Mouse (Mus musculus): ENCODE results near the gene Lbx1.

Gene Lbx1

DNA sequence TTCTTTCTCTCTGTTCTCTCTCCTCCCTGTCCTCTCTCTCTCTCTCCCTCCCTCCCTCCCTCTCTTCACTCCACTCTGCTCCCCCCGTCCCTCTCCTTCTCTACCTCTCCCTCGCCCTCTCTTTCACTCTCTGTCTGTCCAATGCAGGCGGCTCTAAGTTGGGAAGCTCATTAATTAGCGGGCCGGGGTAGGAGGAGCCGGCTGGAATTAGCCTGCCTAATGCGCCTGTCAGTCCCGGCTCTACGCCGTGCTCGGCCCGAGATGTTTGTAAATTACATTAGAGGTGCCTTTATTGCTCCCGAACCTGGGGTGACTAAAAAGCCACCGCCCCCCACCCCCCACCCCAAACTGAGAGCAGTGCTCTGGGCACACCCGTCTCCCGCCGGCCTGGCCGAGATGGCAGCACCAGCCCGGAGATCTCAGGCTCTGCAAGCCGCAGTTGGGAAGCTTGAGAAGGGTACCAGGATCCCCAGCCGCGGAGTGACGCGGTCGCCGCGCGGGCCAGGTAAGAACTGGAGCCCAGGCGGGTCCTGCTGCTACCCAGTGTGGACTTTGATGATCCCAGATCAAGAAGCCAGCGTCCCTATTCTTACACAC lies at the start of gene Lbx1:
Gene Lbx1 (minus strand): TSS at position 47 of the 597 bp plus-strand sequence.
- DNase-seq (ENCODE audit: extremely low spot score, low read depth, low spot score), result no peak

DNA sequence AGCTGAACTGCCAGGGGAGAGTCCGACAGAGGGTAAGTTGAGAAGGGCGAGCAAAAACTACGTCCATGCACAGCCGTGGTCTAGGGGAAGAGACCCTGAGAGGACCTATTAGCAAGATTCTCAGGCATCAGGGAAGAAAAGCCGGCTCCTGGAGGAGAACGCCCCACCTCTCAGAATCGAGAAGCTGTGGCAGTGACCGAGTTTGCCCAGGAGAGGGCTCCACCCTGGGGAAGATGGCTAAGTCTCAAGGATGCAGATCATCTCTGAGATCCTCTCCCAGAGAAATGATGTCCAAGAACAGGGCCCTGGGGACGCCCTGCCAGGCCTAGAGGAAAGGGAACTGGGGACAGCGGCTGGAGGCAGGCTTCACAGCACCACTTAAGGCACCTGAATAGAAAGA lies 47.7 kb upstream of the Lbx1 start:
- DNase-seq (ENCODE audit: extremely low spot score, low read depth, low spot score), result no peak

DNA sequence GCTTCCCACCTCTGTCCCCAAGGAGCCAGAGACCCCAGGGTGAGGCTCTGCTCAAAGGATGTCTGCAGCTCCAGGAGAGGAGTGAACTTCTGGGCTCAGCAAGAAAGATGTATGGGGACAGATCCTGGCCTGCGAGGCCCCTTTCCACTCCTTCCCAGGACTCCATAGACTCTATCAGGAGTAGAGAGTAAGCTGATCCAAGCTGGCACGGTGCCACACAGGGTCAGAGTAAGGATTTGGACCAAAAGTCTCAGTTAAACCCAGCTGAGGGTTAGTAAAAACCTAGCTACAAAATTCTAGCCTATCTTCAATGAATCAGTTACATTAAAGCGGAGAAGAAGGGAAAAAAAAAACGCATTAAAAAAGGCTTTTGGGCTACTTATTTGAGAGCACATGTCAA lies 40.6 kb upstream of the Lbx1 start:
- DNase-seq (ENCODE audit: extremely low spot score, low read depth, low spot score), result no peak

DNA sequence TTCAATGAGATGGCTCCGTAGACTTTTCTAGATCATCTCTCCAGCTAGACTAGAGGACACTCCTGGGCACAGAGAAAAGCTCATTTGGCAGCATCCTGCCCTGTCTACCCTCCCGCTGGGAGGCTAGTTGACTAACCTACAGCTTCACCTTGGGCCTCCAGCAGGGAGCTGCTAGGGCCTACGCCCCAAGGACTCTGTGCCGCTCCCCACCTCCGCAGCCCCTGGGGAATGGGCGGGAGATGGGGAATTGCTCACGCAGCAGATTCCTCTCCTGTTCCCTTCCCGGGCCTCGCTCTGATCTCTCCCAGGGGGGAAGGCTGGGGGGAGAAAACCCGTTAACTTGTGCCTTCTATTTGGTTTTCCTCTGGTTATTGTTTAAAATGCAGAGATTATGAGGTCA lies 36.4 kb upstream of the Lbx1 start:
- DNase-seq (ENCODE audit: extremely low spot score, low read depth, low spot score), result no peak

DNA sequence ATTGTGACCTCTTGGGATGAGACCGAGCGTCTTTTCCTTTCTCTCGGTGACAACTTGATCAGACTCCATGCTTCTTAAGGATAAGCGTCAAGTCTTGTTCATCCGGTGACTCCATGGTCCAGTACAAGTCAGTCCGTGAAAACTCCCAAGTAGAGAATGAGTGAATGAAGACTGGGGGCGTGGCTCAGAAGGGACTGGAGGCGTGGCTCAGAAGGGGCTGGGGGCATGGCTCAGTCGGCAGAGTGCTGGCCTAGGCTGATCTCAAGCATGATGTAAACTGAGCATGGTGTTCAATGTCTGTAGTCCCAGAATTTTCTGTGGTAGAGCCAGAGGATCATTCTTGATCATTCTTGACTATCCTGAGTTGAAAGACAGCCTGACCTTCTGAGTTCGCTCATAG lies 27.4 kb upstream of the Lbx1 start:
- no peak for DNase-seq (ENCODE audit: extremely low spot score, low read depth, low spot score)

DNA sequence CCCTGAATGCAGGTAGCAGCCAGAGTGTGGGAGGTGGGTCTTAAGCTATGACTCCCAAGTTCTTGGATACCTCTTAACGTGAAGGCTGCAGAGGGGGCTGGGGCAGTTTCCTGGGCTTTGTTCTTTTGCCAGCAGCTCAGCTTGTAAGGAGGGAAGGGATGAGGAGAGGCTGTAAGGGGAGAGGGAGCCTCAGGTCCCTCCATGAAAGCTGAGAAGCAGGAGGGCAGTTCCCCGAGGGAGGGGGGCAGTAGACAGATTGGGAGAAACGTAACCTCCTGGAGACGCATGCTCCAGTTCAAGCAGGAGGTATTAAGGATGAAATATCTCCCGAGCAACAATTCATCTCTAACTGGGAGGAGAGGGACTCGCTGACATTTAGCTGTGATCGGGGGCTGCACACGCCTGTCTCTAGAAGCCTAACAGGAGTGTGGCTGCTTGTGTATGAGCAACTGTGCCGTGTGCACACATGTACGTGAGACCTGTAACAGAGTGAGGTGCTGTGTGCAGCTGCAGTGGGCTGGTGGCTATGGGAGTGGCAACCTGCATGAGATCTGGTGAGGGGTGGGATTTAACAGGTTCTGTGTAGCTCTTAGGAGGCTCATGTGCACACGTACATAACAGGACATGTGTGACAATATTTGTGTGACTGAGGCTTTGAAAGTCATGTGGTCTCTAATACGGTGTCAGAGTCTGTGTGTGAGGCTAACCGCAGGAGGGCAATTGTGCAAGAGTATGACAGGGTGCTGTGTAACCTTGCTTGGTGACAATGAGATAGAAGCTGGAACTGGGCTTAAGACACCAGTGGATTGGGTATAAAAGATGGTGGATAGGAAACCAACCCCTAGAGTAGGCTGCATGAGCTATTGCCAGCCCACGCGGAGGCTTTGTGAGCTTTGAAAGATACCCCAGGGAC lies 22.1 kb upstream of the Lbx1 start:
- no peak for DNase-seq (ENCODE audit: extremely low spot score, low read depth, low spot score)

DNA sequence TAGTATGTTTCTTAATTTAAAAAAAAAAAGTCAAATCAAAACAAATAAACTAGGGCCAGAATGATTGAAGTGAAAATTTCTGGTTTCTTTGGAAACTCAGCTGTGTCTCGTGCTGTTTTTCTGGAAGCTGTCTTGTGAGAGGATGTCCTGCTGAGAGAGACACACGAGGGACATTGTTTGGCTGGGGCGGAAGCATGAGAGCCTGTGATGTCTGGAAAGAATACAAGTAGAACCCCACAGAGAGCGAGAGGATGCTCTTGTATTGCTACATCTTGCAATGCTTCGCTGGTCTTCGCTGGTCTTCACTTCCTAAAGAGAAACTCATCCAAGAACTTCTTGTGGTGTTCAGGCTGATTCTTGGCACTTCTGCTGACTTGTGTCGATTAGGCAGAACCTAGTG lies 19.2 kb upstream of the Lbx1 start:
- DNase-seq (ENCODE audit: extremely low spot score, low read depth, low spot score), result no peak

DNA sequence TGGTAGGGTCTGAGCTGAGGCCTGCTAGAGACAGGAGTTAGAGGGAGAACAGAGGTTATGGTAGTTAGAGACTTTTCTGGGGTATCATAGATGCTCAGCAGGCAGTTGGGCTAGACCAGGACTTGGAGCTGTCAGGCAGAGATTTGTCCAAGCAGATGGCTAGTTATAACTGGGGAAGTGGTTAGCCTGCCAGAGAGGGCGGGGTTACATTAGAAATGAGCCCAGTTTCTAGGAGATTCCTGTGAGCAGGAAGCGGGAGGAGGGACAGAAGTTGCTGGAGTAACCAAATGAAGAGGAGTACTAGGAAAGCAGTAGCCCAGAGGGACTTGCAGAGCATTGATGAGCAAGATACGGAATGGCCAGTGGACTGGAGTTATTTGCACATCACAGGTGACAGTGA lies 16.8 kb upstream of the Lbx1 start:
- no peak for DNase-seq (ENCODE audit: extremely low spot score, low read depth, low spot score)

DNA sequence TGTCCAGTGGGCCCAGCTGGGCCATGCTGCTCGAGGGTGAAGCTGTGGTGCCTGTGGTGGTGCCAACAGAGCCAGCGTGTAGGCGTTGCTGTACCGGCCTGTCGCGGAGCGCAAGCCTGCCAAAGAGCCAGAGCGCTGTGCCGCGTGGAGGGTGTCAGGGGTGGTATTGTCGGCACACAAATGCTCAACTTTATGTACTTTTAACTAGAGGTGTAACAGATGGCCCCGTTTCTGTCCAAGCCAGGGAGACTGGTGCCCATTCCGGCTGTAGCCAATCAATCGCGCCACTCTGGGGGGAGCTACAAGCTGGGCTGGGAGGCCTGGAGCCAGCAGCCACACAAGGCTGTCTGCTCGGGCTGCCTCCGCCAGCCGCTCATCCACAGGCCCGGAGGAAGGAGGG lies 13.1 kb upstream of the Lbx1 start:
- DNase-seq (ENCODE audit: extremely low spot score, low read depth, low spot score), result no peak

DNA sequence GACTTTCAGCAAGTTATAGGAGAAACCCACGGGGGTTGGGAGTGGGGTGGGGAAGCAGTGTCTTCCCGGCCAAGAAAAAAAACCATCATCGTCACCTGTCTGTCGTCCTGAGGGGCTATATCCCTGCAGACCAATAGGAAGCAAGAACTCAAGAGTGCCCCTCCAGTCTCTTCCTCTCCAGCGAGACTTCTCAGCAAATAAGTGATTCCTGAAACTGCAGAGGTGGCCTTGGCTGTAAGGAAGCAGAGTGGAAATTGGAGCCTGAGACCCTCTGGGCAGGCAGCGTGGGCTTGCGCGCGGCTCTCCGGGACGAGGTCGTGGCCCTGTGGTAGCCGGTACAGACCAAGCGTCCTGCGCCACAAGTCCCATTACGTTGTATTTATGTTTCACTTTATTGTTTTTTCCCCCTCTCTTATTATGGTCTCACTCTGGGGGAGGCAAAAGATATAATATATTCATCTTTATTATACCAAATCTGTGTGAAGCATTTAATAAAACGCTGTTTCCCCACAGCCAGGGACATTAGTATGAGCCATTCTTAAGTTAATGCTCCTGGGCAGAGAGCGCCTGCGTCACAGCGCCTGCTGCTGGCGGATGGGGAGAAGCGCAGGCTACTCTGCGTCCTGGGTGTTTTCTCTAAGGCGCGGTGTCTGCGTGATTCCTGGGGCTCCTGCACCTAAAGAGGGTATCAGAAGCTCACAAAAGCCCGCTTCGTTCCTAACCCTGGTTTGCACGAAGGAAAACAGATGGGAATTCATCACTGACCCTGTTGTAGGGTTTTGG lies 8.5 kb upstream of the Lbx1 start:
- no peak for DNase-seq (ENCODE audit: extremely low spot score, low read depth, low spot score)

DNA sequence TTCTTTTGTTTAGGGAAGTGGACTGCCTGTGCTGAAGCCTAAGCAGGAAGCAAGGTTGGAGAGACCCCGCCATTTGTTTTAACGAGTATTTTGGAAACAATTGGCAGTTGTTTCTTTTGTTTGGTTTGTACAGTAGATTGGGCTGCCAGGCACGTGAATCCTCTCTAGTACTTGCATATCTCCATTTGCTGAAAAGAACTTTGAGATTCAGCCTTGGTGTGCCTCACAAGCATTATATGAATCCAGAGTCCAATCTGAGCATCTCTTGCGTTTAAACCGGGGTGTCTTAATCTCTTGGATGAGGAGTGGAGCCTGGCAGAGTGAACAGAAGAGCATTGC lies 7.6 kb upstream of the Lbx1 start:
- DNase-seq (ENCODE audit: extremely low spot score, low read depth, low spot score), result no peak

DNA sequence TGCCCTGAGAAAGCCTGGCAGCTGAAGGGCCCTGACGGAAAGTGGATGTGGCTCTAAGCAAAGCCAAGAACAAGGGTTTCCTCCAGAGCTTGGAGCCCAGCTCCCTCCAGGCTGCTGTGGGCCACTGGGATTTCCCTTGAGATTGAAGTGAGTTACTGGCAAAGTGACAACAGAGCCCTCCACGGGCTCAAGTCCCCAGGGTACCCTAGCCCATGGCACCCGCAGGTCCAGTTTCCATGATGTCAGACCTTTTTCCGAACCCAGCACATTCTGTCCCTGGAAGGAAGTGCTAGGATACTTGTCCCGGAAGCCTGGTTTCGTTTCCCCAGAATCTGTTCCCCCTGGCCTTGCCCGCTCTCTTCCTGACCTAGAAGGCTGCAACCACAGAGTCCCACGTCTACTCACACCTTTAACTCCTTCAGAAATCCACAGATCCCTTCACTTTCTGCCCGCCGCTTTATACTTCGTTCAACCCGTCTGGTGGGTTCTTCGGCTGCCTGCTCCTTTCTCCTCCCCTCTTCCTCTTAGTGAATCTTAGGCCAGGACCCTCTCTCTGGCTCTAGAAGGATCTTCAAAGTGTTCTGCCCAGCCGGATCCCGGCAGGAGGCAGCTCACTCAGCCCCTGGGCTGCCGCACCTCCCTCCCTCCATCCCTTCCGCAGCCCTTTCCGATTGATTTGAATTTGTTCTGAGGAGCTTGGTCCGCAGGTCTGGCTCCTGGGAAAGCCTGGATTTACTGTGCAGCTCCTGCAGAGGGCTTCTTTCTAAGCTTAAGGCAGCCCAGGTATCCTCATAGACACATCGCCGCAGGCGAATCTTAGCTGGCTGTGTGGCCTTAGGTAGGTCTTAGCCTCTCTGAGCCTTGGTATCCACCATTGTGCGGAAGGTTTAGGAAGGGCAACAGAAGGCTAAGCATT lies 7.0 kb upstream of the Lbx1 start:
- DNase-seq (ENCODE audit: extremely low spot score, low read depth, low spot score), result no peak

DNA sequence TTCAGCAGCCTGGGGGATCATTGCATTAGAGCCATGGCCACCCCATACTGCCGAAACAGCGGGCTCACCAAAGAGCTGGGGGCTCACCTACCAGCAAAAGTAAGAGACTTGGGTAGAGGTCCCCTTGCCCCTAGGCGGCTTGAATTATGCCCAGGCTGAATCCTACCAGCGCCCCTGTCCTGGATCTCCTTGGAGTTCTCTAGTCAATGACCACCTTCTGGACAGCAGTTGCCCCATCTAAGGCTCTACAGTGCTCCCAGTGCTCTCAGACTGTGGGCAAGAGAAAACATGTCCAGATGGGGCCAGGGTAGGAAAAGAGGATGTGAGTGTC lies 6.4 kb upstream of the Lbx1 start:
- no peak for DNase-seq (ENCODE audit: extremely low spot score, low read depth, low spot score)

DNA sequence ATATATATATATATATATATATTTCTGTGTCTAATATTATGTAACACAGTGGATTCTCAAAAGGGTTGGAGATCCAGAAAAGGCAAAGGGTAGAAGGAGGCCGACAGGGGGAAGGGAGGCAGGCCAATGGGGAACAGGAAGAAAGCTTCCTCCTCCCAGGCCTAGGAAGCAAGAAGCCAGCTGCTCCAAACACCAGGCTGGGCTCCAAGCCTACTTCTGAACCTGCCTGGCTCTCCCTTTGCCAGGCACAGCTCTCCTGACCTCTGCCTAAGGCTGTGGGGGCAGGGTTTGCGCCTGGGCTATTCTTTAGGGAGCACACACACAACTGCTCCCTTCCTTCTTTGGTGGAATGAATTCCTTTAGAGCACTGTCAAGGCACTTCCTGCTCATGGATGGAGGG lies 4.4 kb upstream of the Lbx1 start:
- no peak for DNase-seq (ENCODE audit: extremely low spot score, low read depth, low spot score)

DNA sequence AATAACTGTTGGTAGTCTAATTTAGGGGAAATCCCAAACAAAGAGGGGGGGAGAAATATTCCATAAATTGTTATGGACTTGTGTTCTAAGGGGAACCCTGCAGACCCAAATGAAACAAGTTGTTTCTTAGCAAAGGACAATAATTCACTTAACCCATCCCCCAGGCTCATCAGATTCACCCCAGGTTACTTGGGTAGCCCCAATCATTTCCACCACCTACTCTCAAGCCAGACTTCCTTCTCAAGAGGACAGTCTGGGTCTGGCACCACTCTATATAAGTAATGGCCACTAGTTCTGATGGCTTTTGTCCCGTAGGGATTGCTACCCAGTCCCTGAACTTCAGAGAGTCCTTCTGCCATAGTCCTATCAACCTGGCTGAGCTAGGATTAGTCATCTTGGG lies 3.6 kb upstream of the Lbx1 start:
- DNase-seq (ENCODE audit: extremely low spot score, low read depth, low spot score), result no peak

DNA sequence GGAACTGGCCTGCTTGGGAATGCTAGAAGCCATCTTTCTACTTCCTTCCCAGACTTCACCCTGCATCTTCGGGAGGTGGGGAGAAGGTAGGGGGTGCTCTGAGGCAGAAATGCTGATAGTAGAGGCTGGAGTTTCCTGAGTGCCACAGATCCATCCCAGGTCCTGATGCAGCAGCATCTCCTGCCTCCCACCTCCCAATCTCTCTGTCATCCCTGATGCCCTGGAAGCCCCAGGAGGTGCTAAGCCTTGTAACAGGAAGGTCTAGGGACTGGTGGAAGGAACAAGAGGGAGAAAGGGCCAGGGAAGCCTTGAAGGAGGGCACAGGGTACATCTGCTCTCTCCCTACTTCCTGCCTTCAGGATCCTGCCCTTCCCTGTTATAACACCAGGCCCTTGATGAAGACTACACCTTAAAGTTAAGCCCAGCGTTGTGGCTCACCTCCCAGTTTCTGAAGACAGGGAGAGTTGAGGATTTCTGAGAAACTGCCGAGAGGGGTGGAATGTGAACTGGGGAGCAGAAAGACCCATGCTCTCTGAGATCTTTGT lies 2.1 kb upstream of the Lbx1 start:
- DNase-seq (ENCODE audit: extremely low spot score, low read depth, low spot score), result no peak

DNA sequence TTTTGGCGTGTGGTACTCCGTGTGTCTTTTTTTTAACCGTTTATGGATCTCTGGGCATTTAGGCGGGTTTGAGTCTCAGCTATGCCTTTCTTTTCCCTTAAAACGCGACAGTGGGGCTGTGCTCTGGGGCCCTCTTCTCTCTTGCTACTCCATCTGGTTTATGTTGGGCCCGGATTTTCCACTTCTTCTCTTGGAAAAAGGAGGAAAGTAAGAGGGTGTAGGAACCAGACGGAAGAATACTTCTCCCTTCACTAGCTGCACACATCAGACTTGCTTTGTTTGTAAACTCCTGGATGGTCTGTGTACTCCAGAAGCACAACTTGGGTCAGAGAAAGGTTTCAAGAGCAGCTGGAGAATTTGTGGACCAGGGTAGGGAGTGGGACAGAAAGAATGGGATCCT lies 1.5 kb upstream of the Lbx1 start:
- no peak for DNase-seq (ENCODE audit: extremely low spot score, low read depth, low spot score)

DNA sequence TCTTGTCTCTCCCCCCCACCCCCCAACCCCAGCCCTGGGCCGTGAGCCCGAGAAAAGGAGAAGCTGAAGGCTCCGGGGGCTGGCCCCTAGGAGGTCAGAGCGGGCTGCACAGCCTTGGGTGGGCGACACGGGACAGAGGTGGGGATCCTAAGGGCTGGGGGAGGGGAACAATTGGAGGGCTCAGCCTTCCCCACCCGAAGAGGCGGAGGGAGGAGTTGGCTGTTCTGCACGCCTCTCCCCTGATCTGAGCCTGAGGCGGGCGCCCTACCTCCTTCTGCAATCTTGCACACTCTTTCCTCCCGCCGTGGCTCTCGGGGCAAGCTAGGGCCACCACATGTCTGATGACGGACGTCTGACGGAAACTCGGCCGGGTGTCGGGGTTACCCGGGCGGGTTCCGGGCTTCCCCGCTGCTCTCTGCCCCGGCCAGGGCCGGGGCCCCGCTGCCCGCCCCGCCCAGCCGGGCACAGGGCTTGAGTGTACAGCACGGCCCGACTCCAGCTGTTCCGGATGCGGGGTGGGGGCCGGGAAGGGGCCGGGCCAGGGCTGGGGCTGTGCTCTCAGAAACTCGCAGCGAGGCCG lies 841 bp upstream of the Lbx1 start:
- DNase-seq (ENCODE audit: extremely low spot score, low read depth, low spot score), result no peak

DNA sequence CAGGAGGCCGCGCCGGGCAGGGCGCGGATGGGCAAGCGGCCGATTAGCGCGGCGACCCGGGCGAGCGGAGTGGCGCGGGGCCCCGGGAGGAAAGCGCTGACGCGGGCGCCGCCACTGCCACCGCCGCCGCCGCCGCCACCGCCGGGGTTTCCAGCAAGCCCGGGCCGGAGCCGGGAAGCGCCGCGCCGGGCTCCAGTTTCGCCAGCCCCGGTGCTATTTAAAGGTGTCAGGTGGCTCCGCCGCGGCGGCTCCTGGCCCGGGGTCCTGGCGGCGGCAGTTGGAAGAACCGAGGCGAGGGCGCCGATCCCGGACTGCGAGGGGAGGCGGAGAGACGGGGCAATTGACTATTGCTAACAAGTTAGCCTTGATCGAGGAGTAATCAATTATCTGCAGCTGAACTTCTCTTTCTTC lies 276 bp downstream of the Lbx1 start:
- no peak for DNase-seq (ENCODE audit: extremely low spot score, low read depth, low spot score)

DNA sequence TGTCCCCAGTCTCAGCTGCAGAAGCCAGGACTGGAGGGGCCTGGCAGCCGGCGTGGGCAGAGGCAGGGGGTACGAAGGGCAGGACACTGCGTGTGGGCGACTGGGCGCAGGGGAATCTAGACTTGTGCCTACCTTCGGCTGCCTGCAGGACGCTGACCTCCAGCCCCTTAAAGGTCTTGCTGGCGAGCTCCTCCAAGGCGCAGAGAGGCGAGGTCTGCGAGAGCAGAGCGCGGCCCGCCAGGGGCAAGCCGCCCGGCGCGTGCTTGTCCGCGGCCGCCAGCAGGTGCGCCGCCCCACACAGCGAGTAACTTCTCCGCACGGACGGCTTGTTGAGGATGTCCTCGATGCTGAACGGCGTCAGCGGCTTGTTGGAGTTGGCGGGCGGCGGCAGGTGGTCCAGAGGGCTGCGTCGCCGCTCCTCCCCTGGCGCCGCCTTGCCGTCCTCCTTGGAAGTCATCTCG lies 811 bp downstream of the Lbx1 start:
- DNase-seq (ENCODE audit: extremely low spot score, low read depth, low spot score), result no peak

Measured in hindlimb bud, embryonic 11.5 days (tissue).